Mouse (Mus musculus): ENCODE results near the gene Rbm19.

DNA sequence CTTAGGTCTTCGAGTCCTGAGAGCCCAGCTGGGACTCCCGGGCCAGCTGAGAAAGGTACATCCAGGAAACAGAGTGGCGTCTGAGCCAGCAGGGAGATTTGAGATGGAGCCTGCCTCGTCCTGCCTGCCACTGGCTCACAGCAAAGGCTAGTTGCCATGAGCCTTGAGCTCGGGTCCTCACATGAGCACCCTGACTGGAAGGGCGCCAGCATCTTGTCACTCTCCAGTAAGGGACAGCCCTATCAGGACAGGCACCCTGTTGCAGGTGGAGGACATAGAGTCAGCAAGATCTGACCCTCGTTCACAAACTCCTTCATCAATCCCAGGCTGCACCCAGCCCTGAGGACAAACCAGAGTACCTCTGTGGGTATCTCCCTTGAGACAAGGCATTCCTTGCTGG, 83.6 kb downstream of the Rbm19 start:
- TF ChIP-seq GATA1 (IDR thresholded peaks at IDR 0.05; ENCODE audit: borderline replicate concordance, low read length) (no peak), FLI1 (IDR thresholded peaks at IDR 0.05; ENCODE audit: low read length) (no peak)

All from megakaryocyte, embryonic 14.5 days (primary cell).